Mouse (Mus musculus): ENCODE measurements around the gene Tns1. TPM values are rescaled to one million over a fixed set of nuclear protein-coding genes. Genes with fewer than 3 reads are reported as not detected.

Tns1 gene
- total RNA-seq, 2 experiments from 2014 or later: 2.9 to 4.9 TPM

- 0 out of 2 replicates have a peak, but pooled peaks have one; percentile 41 for ATAC-seq (ENCODE audit: poor library complexity, severe bottlenecking)
Observed at GRCm38 (mm10) chr1:74066061-74066460, 58.2 kb downstream of the Tns1 start.

GRCm38 (mm10) chr1:74060046-74060445 lies 64.2 kb downstream of the Tns1 start:
- no peak for ATAC-seq (ENCODE audit: poor library complexity, severe bottlenecking)

GRCm38 (mm10) chr1:74059552-74059951 lies 64.7 kb downstream of the Tns1 start:
- ATAC-seq (ENCODE audit: poor library complexity, severe bottlenecking): no peak

GRCm38 (mm10) chr1:74058771-74059170 lies 65.5 kb downstream of the Tns1 start:
- ATAC-seq (ENCODE audit: poor library complexity, severe bottlenecking): no peak

- no peak for ATAC-seq (ENCODE audit: poor library complexity, severe bottlenecking)
Observed at GRCm38 (mm10) chr1:74058309-74058708, 65.9 kb downstream of the Tns1 start.

- no peak for ATAC-seq (ENCODE audit: poor library complexity, severe bottlenecking)
Observed at GRCm38 (mm10) chr1:74057501-74057900, 66.7 kb downstream of the Tns1 start.

- ATAC-seq (ENCODE audit: poor library complexity, severe bottlenecking): peak; percentile 43; the same call in 1 of the 2 replicates
Observed at GRCm38 (mm10) chr1:74055552-74055951, 68.7 kb downstream of the Tns1 start.

- ATAC-seq (ENCODE audit: poor library complexity, severe bottlenecking): no peak
Observed at GRCm38 (mm10) chr1:74054471-74054870, 69.8 kb downstream of the Tns1 start.

GRCm38 (mm10) chr1:74054007-74054406 lies 70.2 kb downstream of the Tns1 start:
- no peak for ATAC-seq (ENCODE audit: poor library complexity, severe bottlenecking)

- ATAC-seq (ENCODE audit: poor library complexity, severe bottlenecking): peak; percentile 74
Observed at GRCm38 (mm10) chr1:74053068-74053467, 71.2 kb downstream of the Tns1 start.

GRCm38 (mm10) chr1:74051349-74051748 lies 72.9 kb downstream of the Tns1 start:
- ATAC-seq (ENCODE audit: poor library complexity, severe bottlenecking): no peak

- no peak for ATAC-seq (ENCODE audit: poor library complexity, severe bottlenecking)
Observed at GRCm38 (mm10) chr1:74049430-74049829, 74.8 kb downstream of the Tns1 start.

- no peak for ATAC-seq (ENCODE audit: poor library complexity, severe bottlenecking)
Observed at GRCm38 (mm10) chr1:74047722-74048121, 76.5 kb downstream of the Tns1 start.

GRCm38 (mm10) chr1:74047311-74047710 lies 76.9 kb downstream of the Tns1 start:
- ATAC-seq (ENCODE audit: poor library complexity, severe bottlenecking): no peak

GRCm38 (mm10) chr1:74045034-74045433 lies 79.2 kb downstream of the Tns1 start:
- no peak for ATAC-seq (ENCODE audit: poor library complexity, severe bottlenecking)

- no peak for ATAC-seq (ENCODE audit: poor library complexity, severe bottlenecking)
Observed at GRCm38 (mm10) chr1:74044421-74044820, 79.8 kb downstream of the Tns1 start.

GRCm38 (mm10) chr1:74043584-74044105 lies 80.6 kb downstream of the Tns1 start:
- no peak for ATAC-seq (ENCODE audit: poor library complexity, severe bottlenecking)

- ATAC-seq (ENCODE audit: poor library complexity, severe bottlenecking): no peak
Observed at GRCm38 (mm10) chr1:74042711-74043467, 81.4 kb downstream of the Tns1 start.

GRCm38 (mm10) chr1:74041692-74042091 lies 82.6 kb downstream of the Tns1 start:
- ATAC-seq (ENCODE audit: poor library complexity, severe bottlenecking): no peak

- ATAC-seq (ENCODE audit: poor library complexity, severe bottlenecking): no peak
Observed at GRCm38 (mm10) chr1:74041178-74041577, 83.1 kb downstream of the Tns1 start.

GRCm38 (mm10) chr1:74036560-74037390 lies 87.5 kb downstream of the Tns1 start:
- ATAC-seq (ENCODE audit: poor library complexity, severe bottlenecking): peak; percentile 48

Data from megakaryocyte, adult 5-6 weeks (primary cell).